Mouse (Mus musculus) frontal cortex, postnatal 25 days (tissue): ENCODE data around the gene Sema4g.
"Not testable (repeated sequence)": the region's sequence is repeated elsewhere in the genome, so short reads cannot be mapped to it uniquely, and the experiment has no call there.

Experiments
- DNase-seq, 2 experiments: peaks; one replicate each; pipeline ENCODE4 v3.0.0; 2022; ENCODE audit warnings: low spot score in 2 of 2

The Sema4g gene

GRCm38 (mm10) chr19:45024775-45025174 is 35.9 kb downstream of the Sema4g start:
- no peak for DNase-seq

DNA sequence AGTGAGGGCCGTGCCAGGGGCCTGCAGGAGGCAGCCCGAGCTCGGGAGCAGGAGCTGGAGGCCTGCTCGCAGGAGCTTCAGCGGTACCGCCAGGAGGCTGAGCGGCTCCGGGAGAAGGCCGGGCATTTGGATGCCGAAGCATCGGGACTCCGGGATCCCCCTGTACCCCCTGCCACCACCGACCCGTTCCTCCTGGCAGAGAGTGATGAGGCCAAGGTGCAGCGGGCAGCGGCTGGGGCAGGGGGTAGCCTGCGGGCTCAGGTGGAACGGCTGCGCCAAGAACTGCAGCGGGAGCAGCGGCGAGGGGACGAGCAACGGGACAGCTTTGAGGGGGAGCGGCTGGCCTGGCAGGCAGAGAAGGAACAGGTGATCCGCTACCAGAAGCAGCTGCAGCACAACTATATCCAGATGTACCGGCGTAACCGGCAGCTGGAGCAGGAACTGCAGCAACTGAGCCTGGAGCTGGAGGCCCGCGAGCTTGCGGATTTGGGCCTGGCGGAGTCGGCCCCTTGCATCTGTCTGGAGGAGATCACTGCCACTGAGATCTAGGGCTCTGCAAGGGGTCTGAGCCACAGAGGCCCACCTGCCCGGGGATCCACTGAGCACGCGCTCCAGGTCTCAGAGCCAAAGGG is 37.2 kb downstream of the Sema4g start:
- no peak for DNase-seq

- DNase-seq = no peak
Observed at GRCm38 (mm10) chr19:45026958-45027670, 38.2 kb downstream of the Sema4g start.

DNA sequence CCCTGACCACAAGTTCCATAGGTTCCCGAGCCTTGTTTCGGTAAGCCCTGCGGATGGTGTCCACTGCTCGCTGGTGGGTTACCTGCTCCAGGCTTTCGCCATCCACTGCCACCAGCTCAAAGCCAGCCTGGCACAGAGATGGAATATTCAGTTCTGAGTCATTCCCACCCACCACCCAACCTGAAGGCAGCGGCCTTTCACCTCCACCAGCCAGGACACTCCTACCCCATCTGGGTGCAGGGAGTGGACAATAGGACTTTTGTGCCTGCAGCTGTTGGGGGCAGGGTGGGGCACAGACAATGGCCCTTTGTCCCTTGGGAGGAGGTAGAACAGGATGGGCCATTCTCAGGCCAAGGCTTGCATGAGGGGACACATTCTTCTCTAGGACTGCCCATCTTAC is 38.9 kb downstream of the Sema4g start:
- DNase-seq = no peak

- DNase-seq = no peak
Observed at GRCm38 (mm10) chr19:45028746-45029145, 39.8 kb downstream of the Sema4g start.

DNA sequence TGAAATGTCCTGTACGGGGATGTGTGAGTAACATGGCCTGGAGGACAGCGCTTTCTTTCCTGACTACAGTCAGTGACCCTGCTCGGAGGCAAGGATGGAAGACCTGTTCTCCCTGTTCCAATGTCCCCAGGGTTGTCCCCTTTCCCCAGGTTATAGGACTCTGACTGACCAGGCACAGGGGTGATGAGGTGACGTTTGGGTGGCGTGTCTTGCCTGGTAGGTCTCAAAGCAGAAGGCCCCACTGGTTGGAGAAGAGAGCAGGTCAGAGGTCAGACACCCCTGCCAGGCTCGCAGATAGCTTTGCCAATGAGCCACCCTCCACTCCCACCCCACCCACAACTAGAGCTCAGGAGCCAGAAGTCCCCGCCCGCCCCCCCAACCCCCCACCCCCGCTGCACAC is 40.7 kb downstream of the Sema4g start:
- DNase-seq = no peak

GRCm38 (mm10) chr19:45030111-45030510 is 41.2 kb downstream of the Sema4g start:
- no peak for DNase-seq

DNA sequence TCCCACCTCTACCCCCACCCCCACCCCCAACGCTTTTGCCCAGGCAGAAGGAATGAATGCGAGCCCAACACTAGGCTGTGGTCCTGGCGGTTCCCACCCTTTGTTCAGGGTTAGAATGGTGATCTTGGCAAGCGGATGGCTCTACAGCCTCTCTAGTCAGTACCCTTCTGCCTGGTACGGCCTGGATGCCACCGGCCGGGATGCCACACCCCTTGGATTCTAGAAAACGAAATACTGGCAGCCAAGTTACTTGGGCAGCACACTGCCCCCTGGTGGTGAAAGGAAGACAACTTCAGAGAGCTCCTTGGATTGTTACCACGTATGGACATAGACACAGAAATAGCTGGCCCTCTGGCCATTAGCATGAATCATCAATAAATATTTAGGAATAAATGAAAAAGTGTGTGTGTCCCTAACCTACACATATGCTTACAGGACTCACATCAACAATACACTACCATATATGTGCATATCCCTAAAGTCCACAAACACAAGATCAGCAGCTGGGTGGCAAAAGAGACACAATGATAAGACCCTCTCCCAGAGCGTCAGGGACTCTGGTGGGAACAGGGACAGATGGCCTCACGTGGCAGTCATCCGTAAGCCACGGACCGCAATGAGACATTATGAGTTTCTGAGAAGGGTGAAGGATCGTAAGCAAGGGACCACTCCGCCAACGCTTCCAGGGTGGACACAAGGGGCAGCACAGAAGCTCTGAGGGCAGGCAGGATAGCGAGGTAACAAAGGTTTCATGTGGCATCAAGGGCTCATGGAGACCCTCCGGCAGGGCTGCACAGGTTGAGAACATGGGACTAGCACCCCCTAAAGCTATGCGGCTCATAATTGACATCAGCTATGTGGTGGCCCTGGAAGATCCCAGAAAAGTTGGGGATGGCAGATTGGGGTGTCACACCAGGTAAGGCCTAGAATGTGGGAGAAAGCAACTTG is 42.1 kb downstream of the Sema4g start:
- peak; percentile 58 to 74 for DNase-seq

DNA sequence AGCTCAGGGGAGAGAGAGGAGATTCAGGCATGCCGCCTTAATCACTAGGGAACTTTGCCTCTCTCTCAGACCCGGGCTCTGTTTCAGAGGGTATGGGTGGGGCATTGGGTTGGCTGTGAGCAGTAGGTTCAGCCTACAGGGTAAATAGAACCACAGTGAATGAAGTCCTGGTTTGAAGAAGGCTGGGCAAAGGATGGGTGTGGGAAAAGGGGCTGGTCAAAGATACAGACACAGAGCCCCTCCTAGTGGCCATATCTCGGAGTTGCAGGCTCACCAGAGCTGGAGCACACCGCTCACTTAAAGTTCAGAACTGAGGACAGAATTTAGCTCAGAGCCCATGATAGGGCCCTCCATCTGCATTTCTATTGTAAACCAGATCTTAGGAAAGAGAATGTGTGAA is 42.9 kb downstream of the Sema4g start:
- DNase-seq = peak; percentile 63 to 64

DNA sequence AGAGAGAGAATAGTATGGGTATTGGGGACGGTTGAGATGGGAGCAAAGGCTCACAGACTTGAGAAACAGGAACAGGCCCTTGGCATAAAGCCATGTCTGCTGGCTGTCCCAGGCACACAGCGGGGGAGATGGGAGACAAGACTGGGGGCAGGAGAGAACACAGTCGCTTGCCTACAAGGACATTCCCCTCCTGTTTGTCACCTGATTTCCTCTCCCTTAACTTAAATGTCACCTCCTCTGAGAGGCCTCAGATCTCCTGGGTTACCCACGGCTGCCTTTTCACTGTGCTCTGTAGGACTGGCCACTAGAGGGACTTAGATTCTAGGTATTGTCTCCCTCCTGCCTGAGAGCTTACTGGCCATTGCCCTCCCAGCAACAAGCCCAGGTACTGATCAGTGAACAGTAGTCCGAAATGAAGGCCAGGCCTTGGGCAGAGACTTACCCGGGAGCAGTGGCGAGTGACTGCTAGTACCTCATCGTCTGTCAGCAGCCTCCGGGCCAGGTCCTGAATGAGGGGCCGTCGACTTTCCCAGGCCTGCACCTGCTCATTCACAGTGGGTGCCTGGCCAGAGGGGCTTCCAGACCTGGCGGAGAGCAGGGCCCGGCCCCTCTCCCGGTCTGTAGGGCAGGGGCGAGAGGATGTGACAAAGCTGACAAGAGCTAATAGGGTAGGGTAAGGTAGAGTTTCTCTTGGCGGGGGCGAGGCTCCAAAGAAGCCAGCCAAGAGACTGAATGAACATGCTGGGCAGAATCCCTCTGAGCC is 43.9 kb downstream of the Sema4g start:
- DNase-seq = no peak

DNA sequence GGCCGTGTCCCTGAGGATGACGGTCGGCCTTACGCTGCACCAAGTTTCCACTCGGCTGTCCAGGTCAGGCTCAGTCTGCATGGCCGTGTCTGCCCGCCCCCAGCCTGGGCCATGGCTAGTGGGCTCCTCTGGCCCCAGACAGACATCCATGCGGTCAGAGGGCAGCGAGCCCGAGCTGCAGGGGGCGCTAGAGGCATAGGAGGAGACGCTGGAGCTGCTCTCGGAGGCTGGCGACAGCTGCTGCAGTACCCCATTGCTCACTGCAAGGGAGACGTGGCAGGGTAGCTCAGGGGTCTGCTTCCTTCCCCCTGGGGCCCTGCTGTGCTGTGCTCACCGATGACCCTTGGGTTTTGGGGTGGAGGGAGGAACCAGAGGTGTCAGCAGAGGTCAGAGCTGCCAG is 48.0 kb downstream of the Sema4g start:
- no peak for DNase-seq

DNA sequence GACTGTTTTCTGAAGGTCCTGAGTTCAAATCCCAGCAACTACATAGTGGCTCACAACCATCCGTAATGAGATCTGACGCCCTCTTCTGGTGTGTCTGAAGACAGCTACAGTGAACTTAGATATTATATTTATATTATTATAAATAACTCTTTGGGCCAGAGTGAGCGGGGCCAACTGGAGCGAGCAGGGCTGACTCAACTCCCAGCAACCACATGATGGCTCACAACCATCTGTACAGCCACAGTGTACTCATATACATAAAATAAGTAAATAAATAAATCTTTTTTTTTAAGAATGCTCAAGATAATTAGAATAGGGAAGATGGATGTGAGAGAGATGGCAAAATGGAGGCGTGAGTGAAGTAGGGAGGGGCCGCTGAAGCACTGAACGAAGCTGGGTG is 49.3 kb downstream of the Sema4g start:
- DNase-seq = not testable (repeated sequence)

DNA sequence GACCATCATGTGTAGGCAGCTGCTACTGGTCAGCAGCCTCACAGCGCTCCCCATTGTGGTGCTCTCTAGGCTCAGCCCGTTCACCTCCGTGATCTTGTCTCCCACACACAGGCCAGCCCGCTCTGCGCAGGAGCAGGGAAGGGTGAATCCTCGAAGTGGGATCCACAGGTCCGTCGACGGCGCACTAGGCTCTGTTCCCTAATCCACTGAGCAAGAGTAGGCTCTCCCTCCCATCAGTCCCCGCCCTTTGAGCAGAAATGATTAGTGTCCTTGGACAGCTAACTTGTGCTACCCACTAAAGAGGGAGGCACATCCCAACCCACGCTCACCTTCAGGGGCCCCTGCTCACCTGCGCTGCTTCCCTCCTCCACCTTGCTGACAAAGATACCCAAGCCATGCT is 51.3 kb downstream of the Sema4g start:
- no peak for DNase-seq

DNA sequence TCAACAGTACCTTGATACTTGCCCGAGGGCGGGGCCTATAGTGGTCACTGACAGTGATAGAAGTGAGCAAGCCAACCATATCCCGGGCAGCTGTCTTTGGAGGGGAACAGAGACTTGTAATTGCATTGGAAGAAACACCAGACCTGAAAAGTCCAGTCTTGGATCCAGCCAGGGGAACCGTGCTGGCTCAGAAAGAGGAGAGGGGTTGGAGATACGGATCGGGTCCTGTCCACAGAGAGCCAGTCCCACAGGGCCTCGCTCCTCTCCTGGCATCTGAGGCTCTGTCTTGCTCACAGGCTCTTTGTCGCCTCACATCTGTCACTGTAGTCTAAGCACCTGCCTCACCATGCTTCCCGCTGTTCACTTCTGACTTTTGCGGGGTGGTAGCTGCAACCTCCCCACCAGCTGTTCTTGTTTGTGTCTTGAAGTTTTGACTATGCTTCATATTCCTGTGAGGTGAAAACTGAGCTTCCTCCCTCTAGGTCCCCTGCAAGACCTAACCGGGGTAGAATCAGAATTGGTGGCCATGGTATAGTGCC is 55.6 kb downstream of the Sema4g start:
- DNase-seq = no peak

- no peak for DNase-seq
Observed at GRCm38 (mm10) chr19:45045236-45045635, 56.3 kb downstream of the Sema4g start.

GRCm38 (mm10) chr19:45045651-45046050 is 56.8 kb downstream of the Sema4g start, which contains the start of gene Pdzd7:
Gene Pdzd7, minus strand, starts transcription at chr19:45045717.
- DNase-seq = no peak

DNA sequence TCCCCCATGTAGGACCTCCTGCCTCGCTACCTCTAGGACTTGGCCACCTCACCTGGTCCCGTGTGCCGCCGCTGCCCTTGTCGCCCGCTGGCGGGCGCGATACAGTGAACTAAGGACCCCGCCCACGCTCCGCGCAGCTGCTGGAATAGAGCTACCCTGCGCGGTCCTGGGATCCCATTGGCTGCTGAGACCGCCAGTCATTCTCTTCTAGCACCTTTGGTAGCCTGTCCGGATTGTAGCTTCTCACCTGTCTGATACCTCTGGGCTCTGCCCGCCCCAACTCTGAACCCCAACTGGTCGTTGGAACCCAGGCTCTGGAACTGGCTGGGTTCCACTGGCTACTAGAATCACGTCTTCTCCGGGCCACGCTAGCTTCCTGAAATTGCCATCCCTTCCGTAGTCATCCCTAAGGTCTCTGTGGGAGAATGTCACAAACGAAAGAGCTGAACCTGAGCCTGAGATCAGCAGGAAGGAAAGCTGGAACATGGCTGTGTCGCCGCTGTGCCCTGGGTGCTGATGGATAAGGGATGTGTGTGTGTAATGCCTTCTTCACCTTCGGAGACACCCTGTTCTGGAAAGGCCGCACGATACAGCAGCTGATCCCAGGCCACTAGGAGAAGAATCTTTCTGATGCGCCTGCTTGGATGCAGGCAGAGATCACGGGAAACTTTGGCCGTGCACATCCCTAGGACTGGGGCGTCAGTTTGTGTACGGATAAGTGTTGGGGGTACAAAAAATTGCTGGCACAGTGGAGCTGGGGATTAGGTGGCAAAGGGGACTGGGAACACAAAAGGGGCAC is 57.8 kb downstream of the Sema4g start:
- peak; percentile 80 to 83 for DNase-seq

- DNase-seq = peak; percentile 88
Observed at GRCm38 (mm10) chr19:45047417-45047934, 58.6 kb downstream of the Sema4g start, which contains the start of gene Sfxn3. Gene Sfxn3, plus strand, starts transcription at chr19:45047503.

GRCm38 (mm10) chr19:45047935-45048643 is 59.2 kb downstream of the Sema4g start:
- peak; percentile 65 to 67 for DNase-seq
